Mouse (Mus musculus) stomach, embryonic 15.5 days (tissue): ENCODE measurements around the gene Dmrta1. TPM values are rescaled to one million over a fixed set of nuclear protein-coding genes. Genes with fewer than 3 reads are reported as not detected.
"Not testable (repeated sequence)": the region's sequence is repeated elsewhere in the genome, so short reads cannot be mapped to it uniquely, and the experiment has no call there.

Experiments
- ATAC-seq: fragments of 200-750 bp; cut with Nextera tagmentation; 2 replicates; pipeline ENCODE4 v1.8.0; 2017; ENCODE audit warnings: low read depth, moderate number of reproducible peaks, moderate TSS enrichment; ENCODE audit not compliant: insufficient read depth, low FRiP score
- H3K27ac ChIP-seq: fragments of 300-500 bp; sonication (generic); 2 replicates; pipeline ENCODE4 v1.5.1; 2015; ENCODE audit warnings: mild to moderate bottlenecking, inconsistent platforms
- H3K27me3 ChIP-seq: fragments of 300-500 bp; sonication (generic); replicated peaks from 2 replicates; pipeline ENCODE4 v1.6.1; 2015; ENCODE audit warnings: inconsistent platforms
- H3K36me3 ChIP-seq: fragments of 300-500 bp; sonication (generic); 2 replicates; pipeline ENCODE4 v1.6.1; 2015; ENCODE audit warnings: inconsistent platforms
- H3K4me1 ChIP-seq: fragments of 300-500 bp; sonication (generic); 2 replicates; pipeline ENCODE4 v1.6.1; 2015; ENCODE audit warnings: inconsistent platforms
- H3K4me2 ChIP-seq: fragments of 300-500 bp; sonication (generic); 2 replicates; pipeline ENCODE4 v1.6.1; 2015; ENCODE audit warnings: mild to moderate bottlenecking, inconsistent platforms
- H3K4me3 ChIP-seq: fragments of 300-500 bp; sonication (generic); replicated peaks from 2 replicates; pipeline ENCODE4 v1.5.1; 2015; ENCODE audit warnings: inconsistent platforms
- H3K9ac ChIP-seq: fragments of 300-500 bp; sonication (generic); 2 replicates; pipeline ENCODE4 v1.6.1; 2015; ENCODE audit warnings: inconsistent platforms
- H3K9me3 ChIP-seq: fragments of 300-500 bp; sonication (generic); 2 replicates; pipeline ENCODE4 v1.6.1; 2016; ENCODE audit warnings: inconsistent platforms
- WGBS: fragments of 180-500 bp; shearing (Covaris S2); methylation state at CpG from one replicate; pipeline ENCODE4 v1.1.7; 2015; 5-methylcytosine and 5-hydroxymethylcytosine counted together
- polyA plus RNA-seq: library from polyadenylated mRNA; unstranded; fragments of >200 nt; fragmentation: Nextera tagmentation; extraction: Ambion mirVana; gene quantifications from 2 replicates; pipeline ENCODE4 v1.2.1, GENCODE M21; 2015

Dmrta1 gene
- polyA plus RNA-seq, 1 experiment from 2014 or later, result 0.26 TPM

- Histone ChIP-seq H3K27ac (no peak overlapping the region), H3K9me3 (no peaks in the 10 kb centered on the region), H3K27me3 (no peaks in the 10 kb centered on the region), H3K4me3 (no peak overlapping the region), H3K36me3 (no peaks in the 10 kb centered on the region), H3K4me2 (no peak overlapping the region), H3K9ac (no peak overlapping the region), H3K4me1 (no peaks in the 10 kb centered on the region)
- 74% methylated on average over 5 of the region's 5 CpGs for WGBS
- ATAC-seq, result no peak
Observed at GRCm38 (mm10) chr4:89678713-89679112, 523 bp upstream of the Dmrta1 start.

- Histone ChIP-seq H3K4me2 (peak overlapping the region; percentile 88), H3K4me3 (peak overlapping the region; percentile 48), H3K36me3 (no peaks in the 10 kb centered on the region), H3K27me3 (peaks cover 18% of the 10 kb centered on the region), H3K9ac (no peak overlapping the region), H3K4me1 (peaks cover 7% of the 10 kb centered on the region), H3K27ac (no peak overlapping the region), H3K9me3 (no peaks in the 10 kb centered on the region)
- WGBS, result under 1% methylated on average over 78 of the region's 78 CpGs
- ATAC-seq, result peak; percentile 84
Observed at GRCm38 (mm10) chr4:89687961-89688803, 8.9 kb downstream of the Dmrta1 start.

GRCm38 (mm10) chr4:89688804-89689497 lies 9.7 kb downstream of the Dmrta1 start:
- Histone ChIP-seq H3K4me1 (peaks cover 7% of the 10 kb centered on the region), H3K36me3 (no peaks in the 10 kb centered on the region), H3K9me3 (no peaks in the 10 kb centered on the region), H3K4me3 (peak overlapping the region; percentile 48), H3K9ac (no peak overlapping the region), H3K27ac (no peak overlapping the region), H3K27me3 (peaks cover 18% of the 10 kb centered on the region), H3K4me2 (peak overlapping the region; percentile 88)
- WGBS, result 4% methylated on average over 16 of the region's 16 CpGs
- no peak for ATAC-seq

- no peak for ATAC-seq
- H3K4me2 ChIP-seq, result no peak overlapping the region
- H3K27ac ChIP-seq, result no peak overlapping the region
- 82% methylated on average over 6 of the region's 6 CpGs for WGBS
- H3K36me3 ChIP-seq, result no peaks in the 10 kb centered on the region
- no peak overlapping the region for H3K9ac ChIP-seq
- no peaks in the 10 kb centered on the region for H3K9me3 ChIP-seq
- peaks cover 18% of the 10 kb centered on the region for H3K27me3 ChIP-seq
- peaks cover 7% of the 10 kb centered on the region for H3K4me1 ChIP-seq
- H3K4me3 ChIP-seq, result no peak overlapping the region
Observed at GRCm38 (mm10) chr4:89691936-89692335, 12.7 kb downstream of the Dmrta1 start.

- 30% methylated on average over 1 of the region's 1 CpGs for WGBS
- peaks cover 17% of the 10 kb centered on the region for H3K27me3 ChIP-seq
- H3K4me3 ChIP-seq, result no peak overlapping the region
- H3K9me3 ChIP-seq, result no peaks in the 10 kb centered on the region
- H3K36me3 ChIP-seq, result no peaks in the 10 kb centered on the region
- no peak overlapping the region for H3K9ac ChIP-seq
- ATAC-seq, result no peak
- no peak overlapping the region for H3K4me2 ChIP-seq
- peaks cover 7% of the 10 kb centered on the region for H3K4me1 ChIP-seq
- no peak overlapping the region for H3K27ac ChIP-seq
Observed at GRCm38 (mm10) chr4:89692780-89693179, 13.5 kb downstream of the Dmrta1 start.

GRCm38 (mm10) chr4:89695589-89695988 lies 16.4 kb downstream of the Dmrta1 start:
- no peak overlapping the region for H3K4me2 ChIP-seq
- WGBS, result 68% methylated on average over 5 of the region's 5 CpGs
- no peaks in the 10 kb centered on the region for H3K4me1 ChIP-seq
- H3K36me3 ChIP-seq, result no peaks in the 10 kb centered on the region
- no peak for ATAC-seq
- H3K9me3 ChIP-seq, result no peaks in the 10 kb centered on the region
- H3K9ac ChIP-seq, result no peak overlapping the region
- peaks cover 8% of the 10 kb centered on the region; the same call in 1 of the 2 replicates for H3K27me3 ChIP-seq
- H3K4me3 ChIP-seq, result no peak overlapping the region
- no peak overlapping the region for H3K27ac ChIP-seq

- Histone ChIP-seq H3K9ac (no peak overlapping the region), H3K36me3 (no peaks in the 10 kb centered on the region), H3K27ac (no peak overlapping the region), H3K4me1 (no peaks in the 10 kb centered on the region), H3K9me3 (no peaks in the 10 kb centered on the region), H3K4me2 (no peak overlapping the region), H3K4me3 (no peak overlapping the region), H3K27me3 (no peaks in the 10 kb centered on the region)
- no peak for ATAC-seq
Observed at GRCm38 (mm10) chr4:89697951-89698350, 18.7 kb downstream of the Dmrta1 start.

- H3K4me2 ChIP-seq, H3K27me3 ChIP-seq, H3K4me1 ChIP-seq, H3K9ac ChIP-seq, H3K27ac ChIP-seq, H3K36me3 ChIP-seq, H3K9me3 ChIP-seq, ATAC-seq, H3K4me3 ChIP-seq: not testable (repeated sequence)
- WGBS, result 68% methylated on average over 1 of the region's 1 CpGs
Observed at GRCm38 (mm10) chr4:89723526-89724190, 44.4 kb downstream of the Dmrta1 start.
